Mouse (Mus musculus) thymus, postnatal 14 days (tissue): ENCODE results near the gene Bag6.
"Not testable (repeated sequence)": the region's sequence is repeated elsewhere in the genome, so short reads cannot be mapped to it uniquely, and the experiment has no call there.

Source experiments
- DNase-seq: peaks from one replicate; pipeline ENCODE4 v3.0.0; 2021

Bag6 gene

DNA sequence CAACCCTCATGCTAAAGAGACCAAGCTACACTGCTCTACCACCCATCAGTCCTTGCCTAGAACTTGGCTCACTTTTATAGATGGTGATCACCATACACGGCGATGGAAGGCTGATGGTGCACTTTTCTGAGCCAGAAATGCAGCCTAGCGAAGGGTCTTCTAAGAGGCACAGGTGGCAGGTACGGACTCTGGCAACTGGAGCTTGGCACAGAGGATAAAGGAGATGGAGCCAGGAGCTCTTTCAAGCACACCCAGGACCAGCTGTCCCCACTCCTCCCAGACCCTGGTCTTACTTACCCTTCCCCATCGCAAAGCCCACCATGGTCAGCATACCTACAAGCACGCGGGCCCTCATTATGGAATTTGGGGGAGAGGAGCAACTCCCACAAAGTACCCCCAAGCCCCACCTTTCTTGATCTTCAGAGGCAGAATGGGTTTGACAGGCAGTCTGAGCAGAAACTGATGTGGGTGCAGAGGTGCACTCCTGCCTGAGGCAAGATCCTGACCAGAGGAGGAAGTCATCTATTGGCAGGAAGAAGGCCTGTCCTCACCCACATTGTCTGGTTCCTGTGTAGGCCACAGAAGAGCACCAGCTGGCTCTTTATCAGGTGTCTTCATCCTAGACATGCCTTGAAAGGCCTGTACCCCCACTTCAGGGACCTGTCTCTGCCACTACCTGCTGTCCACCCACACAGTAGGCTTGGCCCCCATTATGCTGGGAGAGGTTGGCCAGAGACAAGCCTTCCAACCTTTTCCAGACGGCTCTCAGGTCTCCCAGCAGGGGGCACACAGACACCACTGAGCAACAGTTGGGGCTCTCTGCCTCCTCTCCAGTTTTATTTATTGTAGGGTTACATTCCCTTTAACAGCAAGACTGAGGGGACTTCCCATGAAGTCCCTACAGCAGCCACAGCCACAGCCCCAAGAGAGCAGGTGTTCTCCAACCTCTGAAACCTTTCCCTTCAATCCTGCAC, 19.6 kb upstream of the Bag6 start, which contains the start of gene Ly6g5b:
Gene Ly6g5b (minus strand): TSS at position 383 of the 974 bp plus-strand sequence.
- DNase-seq, result peak; percentile 73

GRCm38 (mm10) chr17:35120745-35121142, 14.2 kb upstream of the Bag6 start:
- no peak for DNase-seq

DNA sequence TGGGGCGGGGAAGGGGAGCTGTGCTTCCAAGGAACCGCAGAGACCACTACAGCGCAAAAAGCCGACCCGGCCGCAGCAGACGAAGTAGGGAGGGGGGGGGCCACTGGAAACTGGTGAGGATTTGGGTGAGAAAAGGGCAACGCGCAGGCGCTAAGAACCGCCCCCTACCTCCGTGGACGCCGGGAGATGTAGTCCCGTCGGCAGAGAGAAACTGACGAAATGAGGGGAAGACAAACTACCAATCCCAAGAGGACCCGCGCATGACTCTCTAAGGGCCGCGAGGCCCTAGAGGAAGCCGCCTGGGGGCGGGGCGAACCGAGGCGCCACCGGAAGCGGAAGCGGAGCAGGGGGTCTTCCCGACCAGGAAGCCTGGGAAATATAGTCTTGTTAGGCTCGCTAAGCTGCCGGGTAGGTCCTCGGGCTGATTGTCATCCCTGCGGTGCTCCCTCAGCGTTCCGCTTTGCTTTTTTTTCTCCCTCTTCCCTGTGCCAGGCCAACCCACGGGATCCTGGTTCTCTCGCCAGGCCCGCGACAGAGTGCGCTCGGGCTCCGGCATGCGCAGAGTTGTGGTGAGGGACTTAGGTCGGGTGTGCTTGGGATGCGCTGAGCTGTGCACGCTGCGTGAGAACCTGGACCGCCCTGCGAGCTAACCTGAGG, 13.7 kb upstream of the Bag6 start, which contains the start of gene Gpank1:
Gene Gpank1 (plus strand): TSS at position 313 of the 657 bp plus-strand sequence.
- DNase-seq, result peak; percentile 99

- peak; percentile 53 for DNase-seq
These were observed 13.1 kb upstream of the Bag6 start, which contains the start of gene Csnk2b for GRCm38 (mm10) chr17:35121871-35122303. Gene Csnk2b, minus strand, starts transcription at chr17:35122053.

- DNase-seq, result not testable (repeated sequence)
These were observed 11.7 kb upstream of the Bag6 start for GRCm38 (mm10) chr17:35123287-35123686.

GRCm38 (mm10) chr17:35124261-35124896, 10.6 kb upstream of the Bag6 start:
- not testable (repeated sequence) for DNase-seq

DNA sequence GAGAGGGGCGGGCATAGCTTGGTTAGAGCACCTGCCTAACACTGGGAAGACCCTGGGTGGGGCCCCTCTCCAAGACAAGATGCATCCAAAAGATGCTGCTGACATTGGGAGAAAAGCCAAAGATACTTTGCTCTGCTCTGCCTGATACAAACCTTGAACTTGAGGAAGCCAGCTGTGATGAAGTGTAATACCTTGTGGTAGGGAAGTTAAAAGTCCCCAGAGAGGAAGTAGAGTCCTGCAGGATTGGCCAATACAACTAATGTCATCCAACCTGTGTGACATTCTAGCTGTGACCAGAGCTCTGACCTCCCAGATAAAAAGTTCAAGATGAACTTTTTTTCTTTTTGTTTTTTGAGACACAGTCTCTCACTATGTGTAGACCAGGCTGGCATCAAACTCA, 9.9 kb upstream of the Bag6 start:
- DNase-seq, result no peak

GRCm38 (mm10) chr17:35125578-35125977, 9.4 kb upstream of the Bag6 start:
- DNase-seq, result no peak

GRCm38 (mm10) chr17:35126206-35126611, 8.8 kb upstream of the Bag6 start, which contains the start of gene D17H6S53E:
Gene D17H6S53E, plus strand, starts transcription at chr17:35126373.
- peak; percentile 92 for DNase-seq

- DNase-seq, result no peak
These were observed 8.0 kb upstream of the Bag6 start for GRCm38 (mm10) chr17:35127017-35127416.

DNA sequence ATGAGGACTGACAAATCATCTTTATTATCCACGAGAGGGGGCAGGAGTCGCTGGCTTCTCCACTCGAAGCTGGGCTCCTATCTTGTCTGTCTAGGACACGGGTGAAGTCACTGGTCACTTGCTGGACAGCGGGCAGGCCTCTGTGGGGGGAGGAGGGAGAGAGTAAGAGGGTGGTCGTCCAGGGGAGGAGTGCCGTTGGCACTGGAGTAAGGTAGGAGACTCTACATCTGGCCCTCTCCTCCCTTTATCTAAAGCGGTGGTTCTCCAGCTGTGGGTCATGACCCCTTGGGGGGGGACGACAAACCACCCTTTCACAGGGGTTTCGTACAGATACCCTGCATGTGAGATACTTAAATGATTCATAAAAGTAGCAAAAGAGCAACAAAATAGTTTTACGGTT, 6.0 kb upstream of the Bag6 start:
- no peak for DNase-seq

- DNase-seq, result no peak
These were observed 3.9 kb upstream of the Bag6 start for GRCm38 (mm10) chr17:35131038-35131437.

DNA sequence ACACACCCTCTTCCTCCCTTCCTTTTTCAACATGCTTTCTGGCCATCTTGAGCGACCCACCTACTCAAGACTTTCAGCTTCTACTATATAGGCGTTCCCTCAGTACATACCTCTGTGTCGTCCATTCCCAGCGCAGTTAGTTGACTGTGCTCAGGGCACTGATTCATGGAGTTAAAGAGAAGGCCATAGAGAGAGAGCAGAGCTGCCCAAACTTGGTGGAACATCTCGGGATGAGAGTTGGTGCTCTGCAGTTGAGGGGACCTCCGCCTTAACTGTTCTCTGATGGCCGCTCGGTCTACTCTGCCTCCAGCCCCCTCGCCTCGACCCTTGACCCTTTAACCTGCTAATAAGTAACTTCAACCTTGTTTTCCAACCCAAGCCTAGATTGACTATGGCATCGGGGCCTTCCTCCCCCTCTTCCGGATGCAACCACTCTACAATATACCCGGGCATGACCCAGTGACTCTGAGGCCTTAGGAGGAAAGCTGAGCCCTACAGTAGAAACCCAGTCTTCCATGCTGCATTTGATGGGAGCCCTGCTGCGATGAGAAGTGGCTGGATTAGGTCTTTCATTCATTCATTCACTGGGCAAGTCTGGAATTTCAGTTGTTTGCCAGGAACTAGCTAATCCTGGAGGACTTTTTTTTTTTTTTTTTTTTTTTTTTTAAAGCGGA, 3.3 kb upstream of the Bag6 start, which contains the start of gene Apom:
Gene Apom (minus strand): TSS at position 551 of the 674 bp plus-strand sequence.
- DNase-seq, result no peak

DNA sequence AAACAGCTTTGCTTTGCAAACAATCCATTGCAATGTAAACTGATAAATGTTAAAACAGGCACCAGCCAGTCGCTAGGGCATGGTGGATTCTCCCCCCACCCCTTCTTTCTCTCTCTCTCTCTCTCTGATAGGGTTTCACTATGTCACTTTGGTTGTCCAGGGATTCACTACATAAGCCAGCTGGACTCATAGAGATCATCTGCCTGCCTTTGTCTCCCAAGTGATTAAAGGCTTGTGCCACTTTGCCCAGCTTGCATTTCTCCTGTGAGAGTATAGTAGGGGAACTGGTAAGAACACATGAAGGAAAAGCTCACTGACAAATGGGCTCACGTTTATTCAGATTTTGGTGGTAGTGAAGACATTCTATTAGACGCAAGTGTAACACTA, 2.8 kb upstream of the Bag6 start:
- no peak for DNase-seq

- DNase-seq, result no peak
These were observed 1.5 kb upstream of the Bag6 start for GRCm38 (mm10) chr17:35133517-35133916.

DNA sequence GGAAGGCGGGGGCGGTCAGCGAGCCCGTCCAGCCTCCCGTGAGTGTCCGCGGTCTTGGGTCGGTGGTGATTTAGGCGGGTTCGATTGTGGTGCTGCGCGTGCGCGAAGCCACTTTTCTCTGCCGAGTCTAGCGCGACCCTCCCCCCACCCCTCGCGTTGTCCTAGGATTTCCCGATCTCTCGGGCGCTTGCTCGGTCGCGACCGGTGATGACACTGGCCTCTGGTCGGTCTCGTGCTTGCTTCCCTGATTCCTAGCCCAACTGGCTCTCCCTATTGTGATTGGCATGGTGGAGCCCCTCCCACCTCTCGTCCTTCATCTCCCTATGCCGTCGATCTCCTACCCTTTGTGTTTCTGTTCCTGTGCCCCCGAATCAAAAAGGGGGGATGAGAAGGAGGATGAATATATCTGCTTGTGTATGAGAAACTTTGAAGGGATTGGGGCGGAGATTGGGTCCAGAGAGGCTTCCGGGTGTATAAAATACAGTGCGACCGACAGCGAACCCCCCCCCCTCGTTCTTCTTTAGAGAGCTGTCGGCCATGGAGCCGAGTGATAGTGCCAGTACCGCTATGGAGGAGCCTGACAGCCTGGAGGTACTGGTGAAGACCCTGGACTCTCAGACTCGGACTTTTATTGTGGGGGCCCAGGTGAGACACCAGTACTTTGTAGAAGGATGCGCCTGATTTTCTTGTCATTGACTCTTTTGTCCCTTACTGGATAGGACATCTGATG, 778 bp downstream of the Bag6 start:
- no peak for DNase-seq

DNA sequence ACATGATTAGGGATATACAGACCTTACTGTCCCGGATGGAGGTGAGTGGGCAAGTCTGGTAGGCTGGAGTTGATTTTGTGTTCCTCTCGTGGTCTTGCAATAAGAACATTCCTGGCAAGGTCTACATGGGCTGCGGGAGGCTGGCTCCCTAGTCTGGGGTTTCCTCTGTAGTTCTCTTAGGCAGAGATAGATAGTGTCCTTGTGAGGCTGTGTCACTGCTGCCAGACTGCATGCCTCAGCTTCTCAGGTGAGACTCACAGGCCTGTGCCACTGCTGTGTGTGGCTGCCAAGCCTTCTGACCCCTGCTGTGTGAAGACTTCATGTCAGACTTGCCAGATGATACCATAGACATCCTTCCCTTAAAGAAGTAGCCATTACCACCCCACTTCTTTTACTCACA, 4.3 kb downstream of the Bag6 start:
- DNase-seq, result no peak

DNA sequence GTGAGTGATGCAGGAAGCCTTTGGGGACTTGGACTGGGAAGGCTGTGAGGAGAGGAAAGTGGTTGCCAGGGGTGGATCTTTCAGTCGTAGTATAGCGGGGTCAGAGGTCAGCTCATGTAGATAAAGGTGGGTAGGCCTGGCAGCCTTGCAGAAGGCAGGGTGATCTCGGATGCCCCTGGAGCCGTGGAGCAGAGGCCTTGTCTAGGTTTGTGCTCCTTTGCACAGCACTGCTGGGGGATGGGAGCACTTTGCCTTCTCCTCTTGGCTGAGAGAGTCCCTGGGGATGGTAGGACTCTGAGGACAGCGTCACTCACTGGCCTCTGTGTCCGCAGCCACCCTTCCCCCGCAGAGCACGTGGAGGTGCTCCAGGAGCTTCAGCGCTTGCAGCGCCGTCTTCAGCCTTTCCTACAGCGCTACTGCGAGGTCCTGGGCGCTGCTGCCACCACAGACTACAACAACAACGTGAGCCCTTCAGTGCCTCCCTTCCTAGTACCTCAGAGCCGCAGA, 5.6 kb downstream of the Bag6 start:
- DNase-seq, result no peak

DNA sequence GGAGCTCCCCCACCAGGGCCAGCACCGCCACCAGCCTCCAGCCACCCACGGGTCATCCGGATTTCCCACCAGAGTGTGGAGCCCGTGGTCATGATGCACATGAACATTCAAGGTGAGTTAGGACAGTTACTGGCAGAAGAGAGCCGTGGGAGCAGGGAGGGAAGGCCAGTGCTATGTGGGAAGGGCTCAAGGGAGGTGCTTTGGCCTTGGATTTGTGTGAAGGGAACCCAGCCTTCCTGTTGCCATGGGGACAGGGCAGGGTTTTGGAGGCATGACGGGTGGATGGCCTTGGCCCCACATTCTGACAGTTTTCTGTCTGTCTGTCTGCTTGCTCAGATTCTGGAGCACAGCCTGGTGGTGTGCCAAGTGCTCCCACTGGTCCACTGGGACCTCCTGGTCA, 7.0 kb downstream of the Bag6 start:
- DNase-seq, result no peak

DNA sequence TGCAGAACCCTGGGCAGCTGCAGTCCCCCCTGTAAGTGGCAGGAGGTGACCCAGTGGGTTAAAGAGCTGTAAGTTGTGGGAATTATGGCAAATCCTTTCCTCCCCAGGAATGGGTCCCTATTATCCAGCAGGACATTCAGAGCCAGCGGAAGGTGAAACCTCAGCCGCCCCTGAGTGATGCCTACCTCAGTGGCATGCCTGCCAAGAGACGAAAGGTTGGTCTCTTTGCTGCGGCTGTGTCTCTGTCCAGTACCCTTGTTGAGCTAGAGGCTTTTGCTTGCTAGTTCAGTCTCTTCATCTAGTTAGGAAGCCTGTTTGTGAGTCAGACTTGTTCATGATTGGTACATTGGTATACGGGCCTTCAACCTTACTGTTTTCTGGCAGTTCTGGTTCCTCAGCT, 11.2 kb downstream of the Bag6 start:
- DNase-seq, result no peak

GRCm38 (mm10) chr17:35147348-35147747, 12.4 kb downstream of the Bag6 start:
- no peak for DNase-seq
